Mouse (Mus musculus): ENCODE measurements around the gene Flt1. TPM values are rescaled to one million over a fixed set of nuclear protein-coding genes. Genes with fewer than 3 reads are reported as not detected.

Gene Flt1
- total RNA-seq, 1 experiment = 5.1 TPM

- Histone ChIP-seq H3K4me3 (ENCODE audit: insufficient read depth in 1 of 2, low read depth in 1 of 2, low read length in 2 of 2, poor library complexity in 1 of 2, severe bottlenecking in 1 of 2) (no peak overlapping the region), H3K9ac (ENCODE audit: insufficient read depth, low read depth, low read length, poor library complexity, severe bottlenecking) (no peak overlapping the region), H3K36me3 (ENCODE audit: control insufficient read depth, insufficient read depth, low read length, poor library complexity, severe bottlenecking) (no peaks in the 10 kb centered on the region), H3K9me3 (ENCODE audit: control insufficient read depth, insufficient read depth, low read depth, low read length) (no peaks in the 10 kb centered on the region), H3K4me1 (ENCODE audit: control insufficient read depth in 2 of 2, insufficient read depth in 2 of 2, low read length in 2 of 2, poor library complexity in 1 of 2) (peaks cover 0 to 2% of the 10 kb centered on the region in 2 experiments; a peak in 1 of 4 replicates), H3K27ac (ENCODE audit: insufficient read depth, low read depth, low read length, poor library complexity, severe bottlenecking) (no peak overlapping the region)
- TF ChIP-seq HCFC1 (IDR thresholded peaks at IDR 0.05; ENCODE audit: borderline replicate concordance, insufficient read depth, low read length) = no peak
- in situ Hi-C loops (cut with MboI; ENCODE audit: low sequenced_read_pairs in 2 of 2, unreplicated experiment in 2 of 2) = no loop called here
- no peak for DNase-seq (ENCODE audit: low read depth, low spot score)
Measured at GRCm38 (mm10) chr5:147716697-147717217, 9.1 kb downstream of the Flt1 start.

GRCm38 (mm10) chr5:147716276-147716675 lies 9.5 kb downstream of the Flt1 start:
- no peak overlapping the region for H3K9ac ChIP-seq (ENCODE audit: insufficient read depth, low read depth, low read length, poor library complexity, severe bottlenecking)
- no peaks in the 10 kb centered on the region for H3K36me3 ChIP-seq (ENCODE audit: control insufficient read depth, insufficient read depth, low read length, poor library complexity, severe bottlenecking)
- no peak overlapping the region for H3K4me3 ChIP-seq (ENCODE audit: insufficient read depth in 1 of 2, low read depth in 1 of 2, low read length in 2 of 2, poor library complexity in 1 of 2, severe bottlenecking in 1 of 2)
- DNase-seq (ENCODE audit: low read depth, low spot score) = no peak
- TF ChIP-seq ZNF384 (IDR thresholded peaks at IDR 0.05; ENCODE audit: low read depth, low read length) (no peak), HCFC1 (IDR thresholded peaks at IDR 0.05; ENCODE audit: borderline replicate concordance, insufficient read depth, low read length) (no peak)
- peaks cover 0 to 2% of the 10 kb centered on the region in 2 experiments; a peak in 1 of 4 replicates for H3K4me1 ChIP-seq (ENCODE audit: control insufficient read depth in 2 of 2, insufficient read depth in 2 of 2, low read length in 2 of 2, poor library complexity in 1 of 2)
- no peaks in the 10 kb centered on the region for H3K9me3 ChIP-seq (ENCODE audit: control insufficient read depth, insufficient read depth, low read depth, low read length)
- no peak overlapping the region for H3K27ac ChIP-seq (ENCODE audit: insufficient read depth, low read depth, low read length, poor library complexity, severe bottlenecking)
- in situ Hi-C loops (cut with MboI; ENCODE audit: low sequenced_read_pairs in 2 of 2, unreplicated experiment in 2 of 2) = no loop called here

DNA sequence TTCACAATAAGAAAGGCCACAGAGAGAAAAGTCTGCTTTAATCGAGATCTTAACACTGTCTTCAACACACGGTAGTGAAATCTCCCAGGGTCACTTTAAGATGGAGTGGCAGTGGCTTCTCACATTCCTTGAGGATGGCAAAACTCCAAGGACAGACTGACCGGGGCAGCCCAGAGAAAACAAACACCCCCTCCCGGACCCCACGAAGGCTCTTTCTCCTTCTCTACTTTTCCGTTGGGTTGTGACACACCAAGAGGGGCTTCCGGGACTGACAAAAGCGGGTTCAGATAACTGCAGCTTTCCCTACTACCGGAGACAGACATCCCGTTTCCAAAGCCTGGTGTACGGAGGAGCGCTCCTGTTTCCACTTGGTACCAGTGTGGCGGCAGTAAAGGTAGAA lies 10.4 kb downstream of the Flt1 start:
- TF ChIP-seq HCFC1 (IDR thresholded peaks at IDR 0.05; ENCODE audit: borderline replicate concordance, insufficient read depth, low read length) = no peak
- TF ChIP-seq ZC3H11A (IDR thresholded peaks at IDR 0.05; ENCODE audit: borderline replicate concordance, low read depth, low read length) = no peak
- no peak for TF ChIP-seq MAFK (IDR thresholded peaks at IDR 0.05; ENCODE audit: insufficient read depth, low read depth, low read length)
- TF ChIP-seq ZNF384 (IDR thresholded peaks at IDR 0.05; ENCODE audit: low read depth, low read length) = no peak
- no peak for TF ChIP-seq CHD2 (IDR thresholded peaks at IDR 0.05; ENCODE audit: low read depth, low read length)
- Histone ChIP-seq H3K9me3 (ENCODE audit: control insufficient read depth, insufficient read depth, low read depth, low read length) (no peaks in the 10 kb centered on the region), H3K9ac (ENCODE audit: insufficient read depth, low read depth, low read length, poor library complexity, severe bottlenecking) (no peak overlapping the region), H3K4me1 (ENCODE audit: control insufficient read depth in 2 of 2, insufficient read depth in 2 of 2, low read length in 2 of 2, poor library complexity in 1 of 2) (peaks cover 0 to 2% of the 10 kb centered on the region in 2 experiments; a peak in 1 of 4 replicates), H3K27ac (ENCODE audit: insufficient read depth, low read depth, low read length, poor library complexity, severe bottlenecking) (no peak overlapping the region), H3K4me3 (ENCODE audit: insufficient read depth in 1 of 2, low read depth in 1 of 2, low read length in 2 of 2, poor library complexity in 1 of 2, severe bottlenecking in 1 of 2) (no peak overlapping the region), H3K36me3 (ENCODE audit: control insufficient read depth, insufficient read depth, low read length, poor library complexity, severe bottlenecking) (no peaks in the 10 kb centered on the region)
- in situ Hi-C loops (cut with MboI; ENCODE audit: low sequenced_read_pairs in 2 of 2, unreplicated experiment in 2 of 2) = no loop called here
- no peak for DNase-seq (ENCODE audit: low read depth, low spot score)

GRCm38 (mm10) chr5:147708500-147708899 lies 17.3 kb downstream of the Flt1 start:
- in situ Hi-C loops (cut with MboI; ENCODE audit: low sequenced_read_pairs in 2 of 2, unreplicated experiment in 2 of 2) = no loop called here
- Histone ChIP-seq H3K36me3 (ENCODE audit: control insufficient read depth, insufficient read depth, low read length, poor library complexity, severe bottlenecking) (no peaks in the 10 kb centered on the region), H3K4me1 (ENCODE audit: control insufficient read depth in 2 of 2, insufficient read depth in 2 of 2, low read length in 2 of 2, poor library complexity in 1 of 2) (peaks cover 0 to 2% of the 10 kb centered on the region in 2 experiments; a peak in 1 of 4 replicates), H3K9ac (ENCODE audit: insufficient read depth, low read depth, low read length, poor library complexity, severe bottlenecking) (no peak overlapping the region), H3K4me3 (ENCODE audit: insufficient read depth in 1 of 2, low read depth in 1 of 2, low read length in 2 of 2, poor library complexity in 1 of 2, severe bottlenecking in 1 of 2) (no peak overlapping the region), H3K9me3 (ENCODE audit: control insufficient read depth, insufficient read depth, low read depth, low read length) (no peaks in the 10 kb centered on the region), H3K27ac (ENCODE audit: insufficient read depth, low read depth, low read length, poor library complexity, severe bottlenecking) (no peak overlapping the region)
- TF ChIP-seq MAFK (IDR thresholded peaks at IDR 0.05; ENCODE audit: insufficient read depth, low read depth, low read length) = no peak
- no peak for TF ChIP-seq ZNF384 (IDR thresholded peaks at IDR 0.05; ENCODE audit: low read depth, low read length)
- TF ChIP-seq ZC3H11A (IDR thresholded peaks at IDR 0.05; ENCODE audit: borderline replicate concordance, low read depth, low read length) = no peak
- TF ChIP-seq HCFC1 (IDR thresholded peaks at IDR 0.05; ENCODE audit: borderline replicate concordance, insufficient read depth, low read length) = no peak
- TF ChIP-seq CHD2 (IDR thresholded peaks at IDR 0.05; ENCODE audit: low read depth, low read length) = no peak
- no peak for DNase-seq (ENCODE audit: low read depth, low spot score)

DNA sequence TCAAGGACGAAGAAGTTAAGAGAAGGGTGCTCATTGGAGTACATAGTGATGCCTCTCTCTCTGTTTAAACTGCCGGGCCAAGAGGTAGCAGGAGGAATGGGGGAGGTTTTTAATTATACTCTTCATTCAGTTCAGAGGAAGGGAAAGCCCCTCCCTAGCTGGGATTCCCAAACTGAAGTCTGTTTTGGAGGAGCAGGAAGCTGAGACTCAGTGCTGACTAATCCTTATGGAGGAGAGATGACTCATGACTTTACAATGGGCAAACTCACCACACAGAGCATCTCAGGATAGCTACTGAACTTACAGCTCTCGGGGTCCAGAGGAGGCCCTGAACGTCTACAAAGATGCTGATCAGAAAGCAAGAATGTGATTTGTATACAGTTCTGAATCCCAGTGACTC lies 18.3 kb downstream of the Flt1 start:
- TF ChIP-seq ZNF384 (IDR thresholded peaks at IDR 0.05; ENCODE audit: low read depth, low read length) (no peak), MAFK (IDR thresholded peaks at IDR 0.05; ENCODE audit: insufficient read depth, low read depth, low read length) (peak; percentile 71), ZC3H11A (IDR thresholded peaks at IDR 0.05; ENCODE audit: borderline replicate concordance, low read depth, low read length) (no peak)
- in situ Hi-C loops (cut with MboI; ENCODE audit: low sequenced_read_pairs in 2 of 2, unreplicated experiment in 2 of 2) = no loop called here
- Histone ChIP-seq H3K27ac (ENCODE audit: insufficient read depth, low read depth, low read length, poor library complexity, severe bottlenecking) (no peak overlapping the region), H3K36me3 (ENCODE audit: control insufficient read depth, insufficient read depth, low read length, poor library complexity, severe bottlenecking) (no peaks in the 10 kb centered on the region), H3K4me1 (ENCODE audit: control insufficient read depth in 2 of 2, insufficient read depth in 2 of 2, low read length in 2 of 2, poor library complexity in 1 of 2) (peaks cover 0 to 2% of the 10 kb centered on the region in 2 experiments; a peak in 1 of 4 replicates), H3K9me3 (ENCODE audit: control insufficient read depth, insufficient read depth, low read depth, low read length) (no peaks in the 10 kb centered on the region), H3K4me3 (ENCODE audit: insufficient read depth in 1 of 2, low read depth in 1 of 2, low read length in 2 of 2, poor library complexity in 1 of 2, severe bottlenecking in 1 of 2) (no peak overlapping the region), H3K9ac (ENCODE audit: insufficient read depth, low read depth, low read length, poor library complexity, severe bottlenecking) (no peak overlapping the region)
- DNase-seq (ENCODE audit: low read depth, low spot score) = no peak
